ENCODE assay signal across 8 mouse cellular contexts in the genomic region with DNA sequence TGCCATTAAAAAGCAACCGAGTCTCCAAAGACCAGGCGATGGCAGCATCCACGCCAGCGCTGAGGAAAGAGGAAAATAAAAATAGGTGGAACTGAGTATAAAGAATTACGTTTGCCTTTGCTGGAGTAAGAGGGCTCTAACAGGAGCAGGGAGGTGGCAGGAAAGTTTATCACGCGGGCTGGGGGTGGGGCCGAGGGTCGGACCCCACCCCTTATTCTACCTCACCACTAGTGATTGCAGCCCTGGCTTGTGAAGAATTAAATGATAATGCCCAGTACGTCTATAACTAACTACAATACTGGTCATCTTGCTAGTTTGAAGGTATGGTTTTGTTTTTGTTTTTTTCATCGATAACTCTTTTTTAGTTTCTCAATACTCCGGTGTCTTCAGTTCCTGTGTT. TPM values are rescaled to one million over a fixed set of nuclear protein-coding genes. Genes with fewer than 3 reads are reported as not detected.
A peak's percentile ranks its signal among the peaks of the same experiment; 100 is the strongest.
DNase-seq lines count a peak whose midpoint lies in the region; ATAC-seq and TF ChIP-seq lines count a peak whose summit lies in the region.

No protein-coding gene starts in this region.

- peak; percentile 20 to 32 for DNase-seq in cerebellum, postnatal 14 days
- no peak for DNase-seq in cerebellum, adult 9-11 months
- DNase-seq in right cerebral cortex, adult 2 months (ENCODE audit: low spot score in 2 of 2) = no peak
- no peak for DNase-seq in Muller cell, postnatal 12 days (ENCODE audit: inconsistent ontology term)
- DNase-seq in gastrocnemius, postnatal 14 days = no peak

- peaks cover 25% of the 10 kb centered on the region for H3K4me1 ChIP-seq in forebrain, embryonic 16.5 days (replicated peaks; ENCODE audit: control insufficient read depth, insufficient read depth, low read length)
- peaks cover 29% of the 10 kb centered on the region for H3K4me1 ChIP-seq in liver, embryonic 15.5 days (replicated peaks)

- no peak overlapping the region for H3ac ChIP-seq in C2C12 (ENCODE audit: control insufficient read depth, insufficient read length, low read depth)

- H3K79me2 ChIP-seq in C2C12 (ENCODE audit: control insufficient read depth, insufficient read depth) = peaks cover 86% of the 10 kb centered on the region

- peak overlapping the region; percentile 69; the same call in 1 of the 2 replicates for H3K9ac ChIP-seq in forebrain, embryonic 16.5 days (replicated peaks; ENCODE audit: low read depth, low read length)
- peak overlapping the region; percentile 61 for H3K9ac ChIP-seq in liver, embryonic 15.5 days

- H3K27ac ChIP-seq in forebrain, embryonic 16.5 days (ENCODE audit: low read length) = no peak overlapping the region
- no peak overlapping the region for H3K27ac ChIP-seq in liver, embryonic 15.5 days (replicated peaks)

- no peak for ATAC-seq in forebrain, embryonic 16.5 days
- no peak for ATAC-seq in liver, embryonic 15.5 days (ENCODE audit: insufficient read depth)

- peak overlapping the region; percentile 42 for H3K4me3 ChIP-seq in C2C12 (ENCODE audit: insufficient read depth, poor library complexity, severe bottlenecking)
- peak overlapping the region; percentile 62 for H3K4me3 ChIP-seq in forebrain, embryonic 16.5 days (replicated peaks; ENCODE audit: low read length)
- peak overlapping the region; percentile 65 for H3K4me3 ChIP-seq in liver, embryonic 15.5 days (replicated peaks)

- H3K27me3 ChIP-seq in C2C12 (ENCODE audit: control insufficient read depth, insufficient read depth, insufficient read length) = no peaks in the 10 kb centered on the region
- H3K27me3 ChIP-seq in forebrain, embryonic 16.5 days (replicated peaks; ENCODE audit: control insufficient read depth, insufficient read depth, low read length) = no peaks in the 10 kb centered on the region
- peaks cover 44% of the 10 kb centered on the region for H3K27me3 ChIP-seq in liver, embryonic 15.5 days

- H3K36me3 ChIP-seq in C2C12 (ENCODE audit: control insufficient read depth, insufficient read depth) = peaks cover 37% of the 10 kb centered on the region
- H3K36me3 ChIP-seq in forebrain, embryonic 16.5 days (ENCODE audit: control insufficient read depth, insufficient read depth) = no peaks in the 10 kb centered on the region
- H3K36me3 ChIP-seq in liver, embryonic 15.5 days (replicated peaks) = 0 out of 2 replicates have a peak, but pooled peaks cover 2% of the 10 kb centered on the region

- peak overlapping the region; percentile 82 for H3K4me2 ChIP-seq in forebrain, embryonic 16.5 days (ENCODE audit: low read length)
- H3K4me2 ChIP-seq in liver, embryonic 15.5 days = peak overlapping the region; percentile 82

- H3K79me3 ChIP-seq in C2C12 (ENCODE audit: low read depth) = peaks cover 62% of the 10 kb centered on the region

- WGBS in forebrain, embryonic 16.5 days = 14% methylated on average over 12 of the region's 12 CpGs
- 7% methylated on average over 12 of the region's 12 CpGs for WGBS in liver, embryonic 15.5 days (ENCODE audit: insufficient replicate concordance)

- intact Hi-C loops in gastrocnemius, postnatal 14 days (cut with DNase I; ENCODE audit: low total_unique reads) = no loop called here

- no peak for TF ChIP-seq CTCF in C2C12 (IDR thresholded peaks at IDR 0.05; ENCODE audit: control insufficient read depth, insufficient read depth, insufficient read length)

- no peaks in the 10 kb centered on the region for H3K9me3 ChIP-seq in forebrain, embryonic 16.5 days (ENCODE audit: control insufficient read depth, low read length)
- no peaks in the 10 kb centered on the region for H3K9me3 ChIP-seq in liver, embryonic 15.5 days (replicated peaks)

TF ChIP-seq in C2C12, 6 proteins besides CTCF, POLR2A, EP300 and RAD21:
- TF ChIP-seq MAX (IDR thresholded peaks at IDR 0.05) (no peak), MYOD1 (IDR thresholded peaks at IDR 0.05; ENCODE audit: control insufficient read depth, insufficient read length, low read depth) (no peak), CEBPB (IDR thresholded peaks at IDR 0.05; ENCODE audit: low read depth) (no peak), FOSL1 (IDR thresholded peaks at IDR 0.05; ENCODE audit: insufficient read depth, low read length, poor library complexity, severe bottlenecking) (no peak), USF1 (IDR thresholded peaks at IDR 0.05; ENCODE audit: low read depth) (no peak), MYOG (IDR thresholded peaks at IDR 0.05; ENCODE audit: control insufficient read depth, extremely low read depth, insufficient read length) (no peak)

RNA-seq across cellular contexts. Expression of gene Ptpn21, which starts 3.4 kb away (rescaled TPM):
- polyA plus RNA-seq in C2C12 (2012; fragmentation: generic; extraction: Trizol) = 19.9 TPM
- 5.4 and 5.5 TPM in 2 replicates for polyA plus RNA-seq in forebrain, embryonic 16.5 days (2015; fragmentation: Nextera tagmentation; extraction: Ambion mirVana)
- polyA plus RNA-seq in liver, embryonic 15.5 days (2015; fragmentation: Nextera tagmentation; extraction: Ambion mirVana) = 2.6 and 2.7 TPM in 2 replicates
- total RNA-seq in gastrocnemius, postnatal 14 days (2021) = 10 to 100 TPM; 20.4 to 28.1 TPM

RNA-seq across cellular contexts. Expression of gene Zc3h14, which starts 13.0 kb away (rescaled TPM):
- 29.6 TPM for polyA plus RNA-seq in C2C12 (2012; fragmentation: generic; extraction: Trizol)
- polyA plus RNA-seq in forebrain, embryonic 16.5 days (2015; fragmentation: Nextera tagmentation; extraction: Ambion mirVana) = 127 and 136 TPM in 2 replicates
- polyA plus RNA-seq in liver, embryonic 15.5 days (2015; fragmentation: Nextera tagmentation; extraction: Ambion mirVana) = 33.2 and 34.1 TPM in 2 replicates
- 10 to 100 TPM; 39.7 to 41.8 TPM for total RNA-seq in gastrocnemius, postnatal 14 days (2021)

Comparison
In these comparisons a context has a peak if more than half of its experiments do, and no peak if none do; other contexts are left out.
1. DNase-seq: peak in cerebellum, postnatal 14 days (2 of 2); none in cerebellum, adult 9-11 months (single experiment), right cerebral cortex, adult 2 months (0 of 2), Muller cell, postnatal 12 days (single experiment) and gastrocnemius, postnatal 14 days (single experiment).
2. Peak in every context shown above with its lines, with median percentiles within 50 percentile points of each other: H3K4me3 ChIP-seq.